Mouse (Mus musculus): ENCODE data around the gene R3hdm2.
A peak's percentile ranks its signal among the peaks of the same experiment; 100 is the strongest.

The R3hdm2 gene

GRCm38 (mm10) chr10:127380251-127380691 is at the start of gene R3hdm2:
Gene R3hdm2 (plus strand): TSS chr10:127380327.
- peak; percentile 92 for DNase-seq

GRCm38 (mm10) chr10:127332211-127332874 is 47.8 kb upstream of the R3hdm2 start:
- no peak for DNase-seq

- no peak for DNase-seq
Measured at GRCm38 (mm10) chr10:127333152-127333551, 47.0 kb upstream of the R3hdm2 start.

- DNase-seq: no peak
Measured at GRCm38 (mm10) chr10:127335271-127335670, 44.9 kb upstream of the R3hdm2 start.

GRCm38 (mm10) chr10:127336952-127337351 is 43.2 kb upstream of the R3hdm2 start:
- no peak for DNase-seq

GRCm38 (mm10) chr10:127337536-127338099 is 42.5 kb upstream of the R3hdm2 start:
- DNase-seq: no peak

- DNase-seq: peak; percentile 82
Measured at GRCm38 (mm10) chr10:127338930-127339682, 41.0 kb upstream of the R3hdm2 start.

GRCm38 (mm10) chr10:127339683-127340576 is 40.2 kb upstream of the R3hdm2 start:
- no peak for DNase-seq

GRCm38 (mm10) chr10:127340577-127341359 is 39.4 kb upstream of the R3hdm2 start:
- DNase-seq: no peak

- no peak for DNase-seq
Measured at GRCm38 (mm10) chr10:127341360-127341690, 38.8 kb upstream of the R3hdm2 start.

- peak; percentile 71 for DNase-seq
Measured at GRCm38 (mm10) chr10:127341891-127342639, 38.1 kb upstream of the R3hdm2 start, which contains the start of gene Gli1. Gene Gli1 (minus strand): TSS chr10:127341974.

- no peak for DNase-seq
Measured at GRCm38 (mm10) chr10:127343029-127343428, 37.1 kb upstream of the R3hdm2 start.

GRCm38 (mm10) chr10:127346173-127346572 is 34.0 kb upstream of the R3hdm2 start:
- DNase-seq: no peak

GRCm38 (mm10) chr10:127348957-127349356 is 31.2 kb upstream of the R3hdm2 start:
- DNase-seq: no peak

GRCm38 (mm10) chr10:127349810-127350209 is 30.3 kb upstream of the R3hdm2 start:
- DNase-seq: no peak

- DNase-seq: peak; percentile 78
Measured at GRCm38 (mm10) chr10:127350594-127351284, 29.4 kb upstream of the R3hdm2 start.

- DNase-seq: no peak
Measured at GRCm38 (mm10) chr10:127351285-127351595, 28.9 kb upstream of the R3hdm2 start.

- DNase-seq: no peak
Measured at GRCm38 (mm10) chr10:127351719-127352118, 28.4 kb upstream of the R3hdm2 start.

- no peak for DNase-seq
Measured at GRCm38 (mm10) chr10:127352187-127352586, 27.9 kb upstream of the R3hdm2 start.

GRCm38 (mm10) chr10:127352766-127353165 is 27.4 kb upstream of the R3hdm2 start:
- no peak for DNase-seq
